Mouse (Mus musculus): Measurements from ENCODE around the gene Nfkbiz.

Nfkbiz gene

DNA sequence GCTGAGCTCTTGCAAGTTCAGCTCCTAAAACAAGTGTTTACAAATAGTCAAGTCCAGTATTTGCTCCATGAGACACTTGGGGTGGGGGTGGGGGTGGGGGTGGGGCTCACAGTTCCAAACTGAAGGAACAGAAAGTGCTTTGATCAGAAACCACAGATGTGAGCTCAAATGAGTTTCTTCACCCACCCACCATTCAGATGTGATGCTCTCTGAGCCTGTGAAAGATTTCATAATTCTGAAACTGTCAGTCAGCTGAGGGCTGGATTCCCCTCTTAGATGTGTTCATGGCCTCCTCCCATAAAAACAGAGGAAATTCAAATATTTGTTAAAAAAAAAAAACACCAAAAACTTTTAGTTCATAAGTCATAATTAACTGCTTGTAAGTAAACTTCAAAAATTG lies 2.9 kb downstream of the Nfkbiz start:
- in situ Hi-C loops (cut with MboI, MseI) = no loop called here

DNA sequence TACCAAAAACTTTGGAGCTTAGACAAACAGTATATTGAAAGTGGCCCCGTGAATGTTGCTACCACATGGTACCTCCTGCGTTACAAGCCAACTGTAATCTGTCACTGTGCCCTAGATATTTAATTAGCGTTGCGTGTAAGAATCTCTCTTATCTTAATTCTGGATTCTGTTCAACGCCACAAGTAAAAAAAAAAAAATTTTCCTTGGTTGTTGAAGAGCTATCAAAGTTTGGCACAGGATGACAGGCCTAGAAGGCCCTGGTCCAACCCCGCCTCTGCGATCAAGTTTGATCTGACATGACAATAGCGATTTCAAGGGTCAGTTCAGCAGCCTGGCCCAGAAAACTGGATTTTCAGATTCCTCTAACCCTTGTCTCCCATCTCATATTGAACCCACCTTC lies 6.1 kb downstream of the Nfkbiz start:
- in situ Hi-C loops (cut with MboI, MseI) = no loop called here

DNA sequence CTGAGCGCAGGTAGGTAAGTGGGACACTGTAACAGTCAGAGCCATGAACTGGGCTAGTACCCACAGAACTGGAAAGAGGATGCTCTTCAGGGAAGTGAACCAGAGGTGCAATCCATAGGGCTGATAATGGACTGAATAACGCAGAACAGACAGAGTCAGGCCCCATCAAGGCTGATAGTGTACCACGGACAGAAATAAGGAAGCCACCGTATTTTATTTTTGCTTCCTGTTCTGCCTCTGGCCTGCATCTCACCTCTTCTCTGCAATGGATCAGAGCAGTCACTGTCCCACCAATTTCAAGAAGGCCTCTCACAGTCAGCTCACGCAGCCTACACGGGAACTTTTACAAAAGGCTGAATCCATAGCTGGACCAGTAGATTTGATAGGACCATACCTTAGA lies 6.7 kb downstream of the Nfkbiz start:
- in situ Hi-C loops (cut with MboI, MseI) = no loop called here

DNA sequence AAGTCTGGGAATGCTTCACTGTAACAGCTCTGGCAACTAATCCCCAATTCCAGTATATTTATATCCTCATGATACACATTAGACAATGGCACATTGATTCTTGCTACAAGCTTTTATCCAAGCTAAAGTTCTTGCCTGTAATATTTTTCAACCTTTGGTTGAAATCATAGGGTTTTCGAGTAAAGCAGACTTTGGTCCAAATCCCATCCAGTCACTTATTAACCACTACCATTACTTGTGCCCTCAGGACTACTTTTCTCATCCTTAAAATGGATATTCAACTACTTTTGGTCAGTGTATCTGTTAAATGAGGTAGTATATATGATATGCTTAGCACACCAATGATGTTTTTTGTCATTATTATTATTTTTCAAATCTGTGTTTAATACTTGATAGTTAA lies 7.2 kb downstream of the Nfkbiz start:
- in situ Hi-C loops (cut with MboI, MseI) = no loop called here

DNA sequence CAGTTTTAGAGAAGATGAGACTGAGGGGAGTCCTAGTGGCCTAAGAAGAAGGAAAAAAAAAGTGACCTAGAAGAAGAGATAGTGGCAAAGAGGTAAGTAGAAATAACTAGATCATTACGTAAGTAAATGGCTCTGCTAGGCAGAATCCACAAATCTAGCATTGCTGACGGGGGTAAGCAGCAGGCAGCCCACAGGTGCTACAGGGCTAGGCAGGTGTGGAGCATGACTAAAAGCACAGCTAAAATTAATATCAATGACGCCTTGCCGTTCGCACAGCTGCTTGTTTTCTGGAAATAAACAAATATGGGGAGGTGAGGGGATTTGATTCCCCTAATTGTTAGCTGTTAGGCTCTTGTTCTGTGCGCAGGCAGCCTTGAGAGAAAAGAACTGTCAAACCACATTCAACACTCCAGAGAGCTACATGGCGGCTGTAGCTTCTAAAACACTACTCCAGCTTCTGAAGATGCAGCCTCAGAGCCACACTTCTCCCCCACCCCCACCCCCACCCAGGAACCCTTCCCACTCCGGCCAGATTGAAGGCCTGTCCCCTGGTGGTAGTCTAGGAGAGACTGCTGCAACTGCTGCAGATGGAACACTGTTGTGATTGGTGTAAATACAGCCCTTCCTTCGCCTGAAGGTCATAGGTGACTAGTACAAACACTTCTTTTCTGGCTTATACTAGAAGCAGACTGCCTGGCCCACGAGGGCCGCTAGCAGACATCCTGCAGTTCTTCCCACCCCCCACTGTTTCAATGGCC lies 15.1 kb downstream of the Nfkbiz start:
- in situ Hi-C loops (cut with MboI, MseI) = no loop called here

DNA sequence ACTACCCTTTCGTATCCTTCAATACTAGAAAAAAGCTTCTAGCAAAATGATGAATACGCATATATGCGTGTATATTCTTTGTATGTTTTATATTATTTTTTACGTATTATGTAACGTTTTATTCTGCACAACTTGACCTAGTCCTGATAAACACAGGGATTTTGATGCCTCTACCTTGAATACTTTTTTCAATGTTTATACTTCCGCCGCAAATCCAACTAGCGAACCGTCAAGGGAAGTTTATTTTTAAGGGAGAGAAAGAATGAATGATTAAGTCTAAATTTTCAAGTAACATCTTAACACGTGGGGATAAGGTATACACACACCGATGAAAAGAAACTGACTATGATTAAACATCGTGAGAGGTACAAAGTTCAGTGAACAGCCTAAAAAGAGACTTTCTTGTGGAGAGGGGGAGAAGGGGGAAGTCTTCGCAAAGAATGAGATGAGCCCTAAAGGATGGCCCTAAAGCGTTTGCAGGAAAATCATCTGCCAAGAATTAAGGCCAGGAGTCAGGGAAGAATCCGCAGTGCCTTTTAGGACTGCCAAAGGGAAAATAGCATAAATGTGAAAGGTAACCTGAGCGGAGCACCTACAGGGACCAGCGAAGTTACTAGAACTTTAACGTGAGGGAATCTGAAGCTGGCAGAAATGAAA lies 15.8 kb downstream of the Nfkbiz start:
- in situ Hi-C loops (cut with MboI, MseI) = no loop called here

DNA sequence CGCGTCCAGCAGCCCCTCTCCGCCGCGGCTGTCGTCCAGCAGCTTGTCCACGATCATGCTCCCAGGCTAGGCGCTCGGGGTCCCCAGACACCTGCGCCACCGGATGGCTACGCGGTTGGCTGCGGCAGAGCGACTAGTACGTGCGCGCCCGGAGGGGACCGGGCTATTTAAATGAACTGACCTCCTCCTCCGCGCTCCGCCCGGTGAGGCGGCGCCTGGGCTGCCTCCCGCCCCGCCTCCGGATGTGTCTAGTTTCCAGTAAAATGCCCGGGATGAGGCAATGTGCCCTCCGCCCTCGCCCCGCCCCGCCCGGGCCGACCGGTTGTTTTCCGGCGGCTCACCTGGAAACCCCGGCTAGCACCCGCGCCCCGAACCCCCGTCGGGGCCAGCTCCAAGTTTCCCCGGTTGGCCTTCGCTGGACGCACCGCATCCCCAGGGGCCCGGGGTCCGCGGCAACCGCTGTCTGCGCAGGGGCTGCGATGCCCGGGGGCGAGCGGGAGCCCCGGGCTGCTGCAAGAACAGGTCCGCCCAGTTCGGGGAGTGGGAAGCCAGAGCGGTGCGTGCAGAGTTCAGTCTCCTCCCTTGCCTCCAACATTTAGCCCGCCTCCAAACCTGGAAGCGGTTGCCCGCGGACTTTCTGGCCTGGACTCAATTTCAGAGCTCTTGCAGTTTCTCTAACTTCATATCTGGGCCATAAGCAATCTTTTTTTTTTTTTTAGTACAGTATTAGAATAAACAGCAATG lies 16.5 kb downstream of the Nfkbiz start:
- in situ Hi-C loops (cut with MboI, MseI) = no loop called here

DNA sequence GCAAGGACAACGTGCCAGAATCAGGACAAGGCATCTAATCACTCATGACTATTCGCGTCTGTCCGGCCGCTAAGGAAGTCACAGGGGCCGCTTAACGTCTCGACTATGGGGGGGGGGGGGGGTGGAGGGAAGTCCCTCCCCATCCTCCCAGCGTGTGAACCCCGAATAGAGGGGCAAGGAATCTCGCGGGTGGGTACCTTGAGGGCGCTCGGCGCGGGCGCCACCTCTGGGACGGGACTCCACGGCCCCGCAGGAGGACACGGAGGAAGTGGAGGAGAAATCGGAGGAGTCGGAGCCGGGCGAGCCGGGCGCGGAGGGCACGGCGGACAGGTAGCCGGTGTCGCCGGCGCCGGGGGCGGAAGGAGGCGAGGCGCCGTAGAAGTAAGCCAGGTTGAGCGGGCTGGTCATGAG lies 17.1 kb downstream of the Nfkbiz start:
- in situ Hi-C loops (cut with MboI, MseI) = no loop called here

DNA sequence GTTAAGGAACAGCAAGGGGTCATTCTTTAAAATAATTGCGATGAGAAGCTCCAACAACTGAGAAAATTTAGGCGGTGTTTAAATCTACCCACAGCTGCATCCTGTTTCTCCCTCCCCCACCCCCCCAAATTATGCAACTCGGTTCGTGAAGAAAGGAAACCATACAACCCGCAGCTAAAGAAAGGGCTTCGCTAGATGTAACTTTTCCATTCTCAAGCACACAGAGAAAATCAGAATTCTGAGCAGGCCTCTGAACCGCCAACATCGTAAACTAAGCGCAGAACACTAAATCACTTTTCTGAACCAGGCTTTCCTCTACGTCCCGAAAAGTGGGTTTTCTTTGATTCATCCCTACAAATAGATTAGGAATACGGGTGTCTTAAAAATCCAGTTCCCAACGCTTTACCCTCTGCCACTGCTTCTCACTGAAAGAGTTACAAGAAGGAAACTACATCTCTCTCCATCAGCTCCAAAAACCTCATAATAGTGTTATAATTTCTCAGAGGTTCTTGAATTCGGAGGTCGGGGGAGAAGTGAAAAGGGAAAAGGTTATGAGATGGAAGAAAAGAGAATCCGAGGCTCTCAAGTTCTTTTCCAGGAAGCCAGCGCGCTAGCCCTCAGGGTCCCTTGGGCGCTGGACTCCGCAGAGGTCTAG lies 17.7 kb downstream of the Nfkbiz start:
- in situ Hi-C loops (cut with MboI, MseI) = no loop called here

DNA sequence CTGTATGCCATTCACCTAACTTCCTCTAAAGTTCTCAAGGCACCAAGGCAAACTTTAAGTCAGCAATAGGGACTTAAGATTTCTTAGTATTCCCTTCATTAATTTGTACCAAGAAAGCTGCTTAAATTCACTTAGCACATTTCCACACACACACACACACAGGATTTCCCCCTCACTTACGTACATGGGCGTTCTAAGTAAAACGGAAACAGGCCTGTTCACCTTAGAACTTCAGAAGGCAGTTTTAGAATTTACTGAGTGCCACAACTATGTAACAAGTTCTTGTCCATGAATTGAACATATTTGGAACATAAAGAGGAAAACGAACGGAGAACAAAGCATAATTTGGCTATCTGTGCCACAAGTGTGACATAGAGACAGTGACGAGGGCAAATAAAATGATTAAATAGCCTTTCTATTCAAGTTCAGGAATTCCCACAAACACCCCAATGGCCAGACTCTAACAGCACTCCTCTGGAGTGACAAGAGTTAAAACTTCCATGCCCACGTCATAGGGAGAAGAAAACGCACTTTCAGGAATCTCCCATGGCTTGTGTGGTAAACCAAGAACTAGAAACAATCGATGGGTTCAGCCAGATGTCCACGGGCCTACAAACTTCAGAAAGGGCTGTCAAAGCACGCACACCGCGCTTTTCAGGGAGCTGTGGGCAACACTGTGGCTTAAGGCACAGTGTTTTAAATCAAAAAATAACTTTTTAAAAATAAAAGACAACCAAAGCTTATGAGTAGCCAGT lies 18.4 kb downstream of the Nfkbiz start:
- in situ Hi-C loops (cut with MboI, MseI) = no loop called here

DNA sequence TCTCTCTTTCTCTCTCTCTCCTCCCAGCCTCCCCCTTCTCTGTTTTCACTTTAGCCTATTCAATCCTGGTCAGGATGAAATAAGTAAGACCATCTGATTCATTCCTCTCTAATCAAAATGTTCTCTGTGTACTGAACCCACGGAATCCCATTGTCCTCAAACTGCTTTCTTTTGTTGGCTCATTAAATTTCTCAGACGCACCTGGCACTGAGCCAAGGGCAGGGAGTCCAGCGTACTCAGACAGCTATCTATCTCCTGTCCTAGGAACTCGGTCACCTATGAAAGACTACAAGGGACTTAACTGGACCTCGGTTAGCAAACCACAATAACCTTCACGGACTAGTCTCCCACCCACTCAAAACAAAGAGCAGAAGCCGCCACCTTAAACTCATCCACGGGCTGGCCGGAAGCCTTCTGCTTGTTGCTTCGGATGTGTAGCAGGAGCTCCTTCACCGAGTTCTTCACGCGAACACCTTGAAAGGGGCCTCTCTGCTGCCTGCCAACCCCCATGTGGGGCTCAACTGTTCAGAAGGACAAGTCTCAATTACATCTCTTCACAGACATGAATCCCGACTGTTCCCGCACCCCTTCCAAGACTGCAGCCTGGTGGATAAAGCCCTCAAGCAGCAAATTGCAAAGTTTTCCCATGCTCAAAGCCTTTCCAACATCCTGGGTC lies 19.4 kb downstream of the Nfkbiz start:
- in situ Hi-C loops (cut with MboI, MseI) = no loop called here

DNA sequence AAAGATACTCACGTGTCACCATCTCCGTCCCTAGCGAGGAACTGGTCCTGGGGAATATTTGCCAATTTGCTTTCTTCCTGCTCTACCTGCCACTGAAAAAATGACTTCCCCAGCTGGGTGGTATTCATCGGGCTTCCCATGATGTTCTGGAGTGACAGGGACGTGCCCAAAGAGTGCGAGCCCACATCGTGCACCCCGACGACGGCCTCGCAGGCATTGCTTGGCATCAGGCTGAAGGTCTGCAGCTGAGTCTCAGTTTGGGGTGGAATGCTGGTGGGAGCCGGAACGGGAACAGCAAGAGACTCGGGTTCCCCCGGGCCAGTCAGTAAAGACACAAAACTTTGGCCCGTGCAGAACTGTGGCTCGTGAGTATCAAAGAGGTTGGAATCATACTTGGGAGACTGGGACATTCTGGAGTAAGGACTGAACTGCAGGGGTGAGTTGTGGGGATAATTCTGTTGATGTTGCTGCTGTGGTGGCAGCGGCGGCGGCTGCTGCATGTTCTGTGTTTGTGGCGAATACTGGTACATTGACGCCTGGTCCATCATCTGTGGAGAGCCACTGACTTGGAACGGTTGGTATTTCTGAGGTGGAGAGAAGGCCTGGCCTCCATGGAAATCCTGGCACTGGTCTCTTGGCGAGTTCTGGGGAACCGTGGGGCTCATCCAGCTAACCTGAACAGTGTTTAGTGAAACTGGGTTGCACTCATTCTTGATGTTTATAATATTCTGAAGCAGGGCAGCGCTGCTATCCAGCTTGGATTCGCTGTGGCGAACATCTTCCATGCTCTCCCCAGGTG lies 20.8 kb downstream of the Nfkbiz start:
- in situ Hi-C loops (cut with MboI, MseI) = no loop called here

DNA sequence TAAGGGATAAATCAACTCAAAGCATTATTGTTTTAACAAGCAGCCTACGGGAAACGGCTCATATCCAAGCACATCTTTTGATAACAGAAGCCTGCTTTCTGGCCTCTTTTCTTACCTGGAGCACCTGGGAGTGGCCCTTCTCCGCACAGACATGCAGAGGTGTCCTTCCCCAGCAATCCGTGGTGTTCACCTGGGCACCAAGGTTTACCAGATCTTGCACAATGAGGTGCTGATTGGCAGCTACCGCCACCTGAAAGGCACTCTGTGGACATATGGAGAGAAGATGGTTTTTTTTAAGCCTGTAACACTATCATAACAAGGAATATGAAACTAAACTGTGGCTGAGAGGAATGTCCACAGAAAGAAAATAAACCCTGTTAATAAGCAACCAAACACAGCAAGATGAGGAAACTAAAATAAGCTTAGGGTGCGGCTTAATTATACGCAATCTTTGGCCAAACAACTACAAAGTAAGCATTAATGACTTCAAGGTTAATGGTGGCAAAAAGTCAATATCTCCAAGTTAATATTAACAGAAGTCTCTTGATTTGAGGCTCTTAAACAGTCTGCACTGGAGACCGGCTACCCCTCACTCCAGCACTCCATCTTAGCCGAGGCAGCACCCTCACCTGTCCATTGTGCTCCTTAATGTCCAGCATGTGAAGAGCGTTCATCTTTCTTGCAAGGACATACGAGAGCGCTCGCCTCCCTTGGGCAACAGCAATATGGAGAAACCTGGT lies 22.3 kb downstream of the Nfkbiz start:
- in situ Hi-C loops (cut with MboI, MseI) = no loop called here

DNA sequence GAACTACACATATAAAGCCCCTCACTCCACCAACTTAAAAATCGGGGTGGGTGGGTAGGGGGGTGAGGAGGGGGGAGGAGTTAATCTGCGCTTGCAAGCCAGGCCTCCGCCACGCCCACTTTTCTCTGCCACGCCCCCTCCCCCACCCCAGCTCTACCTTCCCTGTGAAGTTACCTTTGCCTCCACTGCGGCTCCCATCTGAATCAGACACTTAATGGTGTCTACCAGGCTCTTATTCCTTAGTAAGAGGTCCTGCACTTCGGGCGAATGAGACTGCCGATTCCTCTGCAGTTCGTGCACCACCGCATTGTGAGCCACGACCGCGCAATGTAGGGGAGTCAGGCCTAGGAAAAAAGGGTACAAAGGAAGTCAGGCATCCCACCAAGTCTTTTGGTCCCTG lies 23.2 kb downstream of the Nfkbiz start:
- in situ Hi-C loops (cut with MboI, MseI) = no loop called here

DNA sequence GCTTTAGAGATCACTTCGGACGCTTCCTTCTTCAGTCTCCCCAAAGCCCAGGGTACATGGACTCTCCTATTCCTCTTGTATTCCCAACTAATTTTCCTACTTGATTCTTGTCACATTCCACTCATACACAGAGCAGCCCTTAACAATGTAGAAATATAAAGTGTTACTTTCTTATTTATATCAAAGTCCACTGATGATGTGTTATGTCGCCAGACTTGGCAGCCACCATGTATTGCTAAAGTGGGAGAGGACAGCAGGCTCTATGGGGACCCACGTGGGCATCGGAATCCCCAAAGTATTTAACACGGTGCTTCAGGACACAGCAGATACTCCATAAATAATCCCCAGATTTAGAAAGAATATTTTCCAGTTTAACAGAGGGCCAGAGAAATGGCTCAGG lies 24.0 kb downstream of the Nfkbiz start:
- in situ Hi-C loops (cut with MboI, MseI) = no loop called here

DNA sequence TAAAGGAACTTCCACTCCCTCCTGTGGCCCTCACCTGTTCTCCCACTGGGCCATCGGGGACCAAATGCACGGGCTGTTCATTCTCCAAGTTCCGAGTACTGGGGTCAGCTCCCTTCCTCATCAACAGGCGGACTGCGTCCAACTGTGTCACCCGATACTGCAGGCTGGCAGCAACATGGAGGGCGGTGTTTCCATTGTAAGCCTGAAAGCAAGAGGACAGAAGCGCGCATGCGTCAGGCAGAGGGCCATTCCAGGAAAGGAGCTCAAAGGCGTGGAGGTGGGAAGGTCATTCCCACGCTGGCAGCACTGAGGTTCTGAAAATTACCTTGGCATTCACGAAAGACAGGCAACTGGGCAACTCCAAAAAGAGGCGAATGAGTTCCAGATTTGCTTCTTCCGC lies 24.8 kb downstream of the Nfkbiz start:
- in situ Hi-C loops (cut with MboI, MseI) = no loop called here

DNA sequence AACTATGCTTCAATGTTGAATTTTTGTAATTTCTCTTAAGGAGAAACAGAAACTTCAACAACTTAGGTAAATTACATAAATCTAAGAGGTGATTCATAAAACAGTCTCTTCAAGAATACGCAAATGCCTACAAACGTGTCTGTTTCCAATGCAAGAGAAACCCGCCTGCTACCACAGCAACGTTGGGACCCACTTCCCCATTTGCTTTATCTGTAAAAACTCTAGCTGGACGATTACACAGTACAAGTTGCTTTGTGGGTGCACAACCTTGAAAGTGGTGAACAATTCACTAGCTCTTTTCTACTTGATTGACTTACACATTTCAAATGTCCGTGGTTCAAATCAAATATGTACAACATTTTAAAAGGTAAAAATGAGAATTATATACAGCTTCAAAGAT lies 26.9 kb downstream of the Nfkbiz start:
- in situ Hi-C loops (cut with MboI, MseI) = no loop called here

DNA sequence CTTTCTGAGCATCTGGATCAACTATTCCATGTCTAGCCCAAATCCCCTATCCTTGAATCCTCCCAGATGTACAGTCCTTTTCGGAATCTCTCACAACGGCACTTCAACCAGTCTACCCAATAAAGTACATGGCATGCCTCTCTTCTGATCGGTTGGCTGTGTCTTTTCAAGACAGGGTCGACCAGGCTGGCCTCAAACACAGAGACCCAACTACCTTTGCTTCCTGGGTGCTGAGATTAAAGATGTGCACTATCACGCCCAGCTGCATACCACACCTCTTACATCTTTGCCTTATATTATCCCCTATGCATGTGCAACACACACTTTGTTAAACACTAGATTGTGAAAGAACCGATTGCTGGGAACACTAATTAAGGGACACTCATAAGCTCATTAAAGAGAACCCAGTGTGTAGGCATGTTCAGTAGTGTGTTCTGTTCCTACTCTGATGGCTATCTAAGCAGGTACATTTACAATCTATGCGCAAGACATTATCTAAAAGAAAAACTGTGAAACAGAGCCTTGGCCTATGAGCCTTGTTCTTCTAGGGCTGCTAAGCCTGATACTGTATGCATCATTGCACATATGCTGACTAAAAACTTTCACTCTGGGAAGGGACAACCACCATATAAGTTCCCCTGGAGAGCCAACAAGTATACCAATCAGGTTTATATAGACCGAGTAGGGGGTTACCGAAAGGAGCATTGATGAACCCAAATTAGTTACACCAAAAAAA lies 28.8 kb downstream of the Nfkbiz start:
- in situ Hi-C loops (cut with MboI, MseI) = loop anchor here (5.0 kb wide), 1 partner anchor 42 kb away; no protein-coding TSS in a partner anchor

DNA sequence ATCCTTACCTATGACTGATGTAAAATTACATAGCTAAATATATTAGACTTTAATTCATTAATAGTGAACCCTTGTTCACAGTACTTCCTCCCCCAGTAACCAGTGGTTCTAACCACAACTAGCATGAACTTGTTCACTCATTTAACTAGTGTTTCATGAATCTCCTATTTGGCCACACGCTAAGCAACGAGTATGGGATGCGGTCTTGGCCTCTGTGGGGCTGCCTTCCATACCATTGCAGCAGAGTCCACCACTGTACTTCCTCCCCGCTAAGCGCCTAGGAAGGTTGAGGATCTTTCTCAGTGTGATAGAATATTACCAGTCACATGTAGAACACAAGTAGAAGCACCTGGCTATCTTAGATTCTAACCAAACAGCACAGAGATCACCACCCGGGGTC lies 29.4 kb downstream of the Nfkbiz start:
- in situ Hi-C loops (cut with MboI, MseI) = loop anchor here (5.0 kb wide), 1 partner anchor 43 kb away; no protein-coding TSS in a partner anchor

All from regulatory T cell (primary cell).